ENCODE assay signal across 12 mouse cellular contexts in the genomic region with DNA sequence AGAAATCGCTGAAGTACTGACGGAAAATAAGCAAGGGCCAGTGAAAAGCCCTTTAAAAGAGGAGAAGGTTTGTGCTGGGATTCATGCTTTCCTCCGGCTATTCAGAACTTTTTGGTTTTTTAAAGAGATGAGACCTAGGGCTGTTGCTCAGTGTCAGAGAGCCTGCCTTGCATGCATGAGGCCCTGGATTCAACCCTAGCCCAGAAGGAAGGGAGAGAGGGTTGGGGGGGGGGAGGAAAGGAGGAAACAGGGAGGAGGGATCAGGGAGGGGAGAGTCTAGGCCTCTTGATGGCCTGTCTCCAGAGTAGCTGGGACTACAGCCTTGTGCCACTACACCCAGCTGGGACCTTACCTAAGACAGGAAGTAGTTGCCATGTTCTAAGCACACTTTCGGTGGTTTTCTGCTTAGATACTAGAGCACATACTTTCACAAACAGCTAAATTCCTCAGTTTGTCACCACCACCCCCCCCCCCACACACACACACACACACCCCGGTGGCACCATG. TPM values are rescaled to one million over a fixed set of nuclear protein-coding genes. Genes with fewer than 3 reads are reported as not detected.
DNase-seq lines count a peak whose midpoint lies in the region; ATAC-seq lines count a peak whose summit lies in the region.
"Had no signal": no experiment of that assay in that cellular context is flagged by ENCODE, and none has a peak within 500 bp of the region (broad histone marks: within the 10 kb centered on the region; RNA-seq: fewer than 3 reads in every experiment).

No protein-coding gene starts in this region.

- WGBS in heart, embryonic 10.5 days = 74% methylated on average over 5 of the region's 5 CpGs
- WGBS in lung, embryonic 15.5 days = 57% methylated on average over 5 of the region's 5 CpGs
- WGBS in forebrain, embryonic 13.5 days = 74% methylated on average over 5 of the region's 5 CpGs
- WGBS in liver, embryonic 15.5 days (ENCODE audit: insufficient replicate concordance) = 66% methylated on average over 5 of the region's 5 CpGs

- H3K4me1 ChIP-seq in heart, embryonic 10.5 days = peaks cover 31% of the 10 kb centered on the region
- peaks cover 22% of the 10 kb centered on the region for H3K4me1 ChIP-seq in lung, embryonic 15.5 days
- peaks cover 28% of the 10 kb centered on the region for H3K4me1 ChIP-seq in forebrain, embryonic 13.5 days
- H3K4me1 ChIP-seq in liver, embryonic 15.5 days (replicated peaks) = peaks cover 69% of the 10 kb centered on the region

- H3K27me3 ChIP-seq in heart, embryonic 10.5 days (ENCODE audit: insufficient read depth, poor library complexity, severe bottlenecking) = no peaks in the 10 kb centered on the region
- no peaks in the 10 kb centered on the region for H3K27me3 ChIP-seq in lung, embryonic 15.5 days
- 0 out of 2 replicates have a peak, but pooled peaks cover 3% of the 10 kb centered on the region for H3K27me3 ChIP-seq in forebrain, embryonic 13.5 days
- no peaks in the 10 kb centered on the region for H3K27me3 ChIP-seq in liver, embryonic 15.5 days

- no peak overlapping the region for H3K4me3 ChIP-seq in heart, embryonic 10.5 days
- no peak overlapping the region for H3K4me3 ChIP-seq in lung, embryonic 15.5 days
- H3K4me3 ChIP-seq in forebrain, embryonic 13.5 days = no peak overlapping the region
- H3K4me3 ChIP-seq in liver, embryonic 15.5 days (replicated peaks) = no peak overlapping the region
- H3K4me3 ChIP-seq: left cerebral cortex, adult 2 months had no signal

- H3K36me3 ChIP-seq in heart, embryonic 10.5 days = no peaks in the 10 kb centered on the region
- H3K36me3 ChIP-seq in lung, embryonic 15.5 days = no peaks in the 10 kb centered on the region
- H3K36me3 ChIP-seq in forebrain, embryonic 13.5 days (ENCODE audit: poor library complexity, severe bottlenecking) = no peaks in the 10 kb centered on the region
- no peaks in the 10 kb centered on the region for H3K36me3 ChIP-seq in liver, embryonic 15.5 days (replicated peaks)

- ATAC-seq in lung, embryonic 15.5 days (ENCODE audit: borderline replicate concordance, extremely low read depth, low FRiP score, low TSS enrichment) = peak; percentile 19; the same call in 1 of the 2 replicates
- ATAC-seq in forebrain, embryonic 13.5 days = peak; percentile 46
- ATAC-seq in liver, embryonic 15.5 days (ENCODE audit: insufficient read depth) = no peak

- H3K27ac ChIP-seq in heart, embryonic 10.5 days = peak overlapping the region; percentile 77
- peak overlapping the region; percentile 67 for H3K27ac ChIP-seq in lung, embryonic 15.5 days
- peak overlapping the region; percentile 57 for H3K27ac ChIP-seq in forebrain, embryonic 13.5 days
- H3K27ac ChIP-seq in liver, embryonic 15.5 days (replicated peaks) = peak overlapping the region; percentile 87
- H3K27ac ChIP-seq: left cerebral cortex, adult 2 months had no signal

- DNase-seq in heart, embryonic 10.5 days (ENCODE audit: low spot score) = no peak
- no peak for DNase-seq in heart, adult 18-20 months
- no peak for DNase-seq in lung, adult 18-20 months
- no peak for DNase-seq in adrenal gland, postnatal 10 days
- DNase-seq in thymus, postnatal 25 days = no peak
- DNase-seq: adrenal gland, postnatal 14 days; cerebellum, adult 2 months; gastrocnemius, postnatal 36 days had no signal

- H3K4me2 ChIP-seq in lung, embryonic 15.5 days = no peak overlapping the region
- H3K4me2 ChIP-seq in forebrain, embryonic 13.5 days = peak overlapping the region; percentile 15
- H3K4me2 ChIP-seq in liver, embryonic 15.5 days = peak overlapping the region; percentile 61

- H3K9ac ChIP-seq in lung, embryonic 15.5 days = no peak overlapping the region
- H3K9ac ChIP-seq in forebrain, embryonic 13.5 days = peak overlapping the region; percentile 9
- peak overlapping the region; percentile 27; the same call in 1 of the 2 replicates for H3K9ac ChIP-seq in liver, embryonic 15.5 days

- no peaks in the 10 kb centered on the region for H3K9me3 ChIP-seq in heart, embryonic 10.5 days
- no peaks in the 10 kb centered on the region for H3K9me3 ChIP-seq in lung, embryonic 15.5 days
- no peaks in the 10 kb centered on the region for H3K9me3 ChIP-seq in forebrain, embryonic 13.5 days (replicated peaks)
- H3K9me3 ChIP-seq in liver, embryonic 15.5 days (replicated peaks) = no peaks in the 10 kb centered on the region

RNA-seq across cellular contexts. Expression of gene Zfp644, which starts 14.2 kb away (rescaled TPM):
- 48.5 and 58.6 TPM in 2 replicates for polyA plus RNA-seq in heart, embryonic 10.5 days (2016; fragmentation: Nextera tagmentation; extraction: Ambion mirVana)
- 10 to 100 TPM; 46.2 to 61.5 TPM for total RNA-seq in heart, adult 18-20 months (2021)
- 56.1 and 61.1 TPM in 2 replicates for polyA plus RNA-seq in lung, embryonic 15.5 days (2015; fragmentation: Nextera tagmentation; extraction: Ambion mirVana)
- 85.2 and 88.5 TPM in 2 replicates for polyA plus RNA-seq in forebrain, embryonic 13.5 days (2015; fragmentation: Nextera tagmentation; extraction: Ambion mirVana)
- 16.5 and 16.7 TPM in 2 replicates for polyA plus RNA-seq in liver, embryonic 15.5 days (2015; fragmentation: Nextera tagmentation; extraction: Ambion mirVana)
- total RNA-seq in adrenal gland, postnatal 10 days (2021) = 10 to 100 TPM; 64.4 to 78.1 TPM
